Mouse (Mus musculus) left cerebral cortex, postnatal 36 days (tissue): ENCODE data around the gene Ncoa7. TPM values are rescaled to one million over a fixed set of nuclear protein-coding genes. Genes with fewer than 3 reads are reported as not detected.

Experiments
- DNase-seq, 2 experiments: peaks; one replicate each; pipeline ENCODE4 v3.0.0; 2021 to 2022; ENCODE audit warnings: low spot score in 2 of 2, mixed read lengths in 1 of 2
- intact Hi-C: fragments of 180-260 bp; cut with DNase I; formaldehyde crosslinking; loops from one replicate; pipeline ENCODE4 v1.15.1; 2025
- total RNA-seq, 2 experiments: library from RNA; stranded (reverse); gene quantifications; 2 replicates each; pipeline ENCODE4 v1.2.3; 2021

The Ncoa7 gene
- total RNA-seq, 2 experiments from 2014 or later, result 105 to 109 TPM

DNA sequence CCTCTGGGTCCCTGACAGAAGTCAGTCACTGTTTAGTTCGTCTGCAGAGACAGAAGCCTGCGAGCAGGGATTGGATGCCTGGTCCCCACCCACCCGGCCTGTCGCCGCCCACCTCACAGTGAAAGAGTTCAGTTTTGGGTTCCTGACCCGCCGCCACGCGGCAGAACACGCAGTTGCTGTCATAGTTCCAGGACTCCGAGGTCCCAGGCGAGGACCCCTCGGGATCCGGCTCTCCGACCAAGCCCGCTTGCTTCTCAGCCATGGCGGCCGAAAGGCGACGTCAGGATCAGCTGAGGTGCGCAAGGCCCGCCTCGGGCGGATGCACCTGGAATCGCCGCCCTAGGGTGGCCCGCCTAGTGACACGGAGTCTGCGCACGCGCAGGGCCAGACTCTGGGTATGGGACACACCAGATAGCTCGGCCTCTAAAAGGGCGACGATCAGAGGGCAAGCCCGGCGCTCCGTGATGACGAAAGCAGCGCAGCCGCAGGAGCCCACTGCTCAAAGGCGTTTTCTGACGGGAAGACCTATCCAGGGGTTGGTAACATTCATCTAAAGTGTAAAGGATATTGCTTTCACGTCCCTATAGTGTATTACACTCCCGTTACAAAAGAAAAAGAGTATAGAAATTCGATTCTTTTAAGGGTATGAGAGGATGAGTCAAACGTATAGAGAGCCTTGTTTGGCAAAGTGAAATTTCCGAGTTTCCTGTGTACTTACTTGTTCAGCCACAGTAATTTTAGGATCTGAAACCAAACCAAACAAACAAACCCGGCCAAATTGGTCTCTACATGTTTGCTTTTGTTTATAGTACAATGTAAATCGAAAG lies 184.8 kb downstream of the Ncoa7 start:
- DNase-seq, result peak; percentile 99 to 100
- intact Hi-C loops, result loop anchor here (2.0 to 5.0 kb wide), 2 partner anchors 184 to 679 kb away; partner anchors contain the start of gene Ncoa7

- DNase-seq, result no peak
- intact Hi-C loops, result no loop called here
Measured at GRCm38 (mm10) chr10:30613039-30613438, 190.1 kb downstream of the Ncoa7 start.

DNA sequence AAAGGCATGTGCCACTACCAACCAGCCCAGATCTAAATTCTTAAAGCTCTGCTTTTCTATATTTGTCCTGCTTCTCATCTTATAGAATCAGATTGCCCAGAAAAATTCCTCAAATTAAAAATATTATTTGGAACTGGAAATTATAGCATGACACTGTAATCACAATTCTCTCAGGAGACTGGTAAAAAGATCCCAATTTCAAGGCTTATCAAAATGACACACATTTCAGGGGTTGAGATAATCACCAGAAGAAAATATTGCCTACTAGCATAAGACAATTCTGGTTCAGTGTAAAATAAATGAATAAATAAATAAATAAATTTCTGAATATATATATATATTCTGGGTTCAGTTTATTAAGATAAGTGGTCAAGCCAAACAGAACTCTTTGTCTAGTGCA lies 193.5 kb downstream of the Ncoa7 start:
- DNase-seq, result no peak
- intact Hi-C loops, result no loop called here

DNA sequence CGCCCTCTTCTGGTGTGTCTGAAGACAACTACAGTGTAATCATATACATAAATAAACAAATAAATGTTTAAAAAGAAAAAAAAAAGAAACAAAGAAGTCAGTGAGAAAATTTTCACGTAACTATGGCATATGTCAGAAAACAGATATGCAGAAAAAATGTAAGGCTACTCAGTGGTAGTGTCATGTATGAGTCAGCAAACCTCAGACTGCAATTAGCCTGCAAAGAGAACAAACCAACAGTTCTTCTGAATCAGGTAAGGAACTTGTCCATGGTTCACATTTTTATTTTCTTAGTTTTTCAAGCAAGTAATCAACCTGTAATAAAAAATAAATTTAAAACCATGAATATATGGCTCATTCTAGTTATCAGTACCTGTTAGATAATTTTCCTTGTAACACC lies 195.0 kb downstream of the Ncoa7 start:
- no peak for DNase-seq
- intact Hi-C loops, result no loop called here

GRCm38 (mm10) chr10:30600542-30600966 lies 202.6 kb downstream of the Ncoa7 start, which contains the start of gene Trmt11:
TSS of gene Trmt11 (minus strand) at chr10:30600749.
- peak; percentile 89 to 90 for DNase-seq
- intact Hi-C loops, result no loop called here

DNA sequence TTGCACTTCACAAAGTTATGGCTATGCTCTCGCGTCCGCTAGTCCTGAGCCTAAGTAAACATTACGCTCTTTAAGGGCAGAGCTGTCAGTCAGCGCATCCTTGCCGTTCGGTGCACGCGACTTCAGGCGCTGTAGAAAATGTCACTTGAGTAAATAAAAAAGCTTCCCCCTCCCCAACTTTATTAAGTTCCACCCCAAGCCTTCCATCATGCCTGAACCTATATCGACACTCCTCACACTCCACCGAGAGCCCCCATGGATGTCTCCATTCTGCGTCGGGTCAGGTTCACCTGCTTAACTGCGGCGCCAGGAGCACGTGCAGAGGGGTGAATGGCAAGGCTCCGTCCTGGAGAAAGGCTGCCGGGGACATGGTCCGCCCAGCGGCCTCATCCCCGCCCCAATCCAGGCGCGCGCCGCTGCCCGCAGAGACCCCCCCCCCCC lies 203.0 kb downstream of the Ncoa7 start:
- DNase-seq, result no peak
- intact Hi-C loops, result no loop called here

- intact Hi-C loops, result loop anchor here (10.0 kb wide), 1 partner anchor 1052 kb away; the partner anchor contains the start of gene Rspo3
- DNase-seq, result no peak
Measured at GRCm38 (mm10) chr10:30587037-30587436, 216.1 kb downstream of the Ncoa7 start.

GRCm38 (mm10) chr10:30585691-30586090 lies 217.4 kb downstream of the Ncoa7 start:
- intact Hi-C loops, result loop anchor here (10.0 kb wide), 1 partner anchor 1051 kb away; the partner anchor contains the start of gene Rspo3
- DNase-seq, result no peak

Other genes starting within 250 kb of the Ncoa7 start
- 1 to 10 TPM; 8.0 to 8.4 TPM for gene Trmt11, start 202.6 kb downstream of the Ncoa7 start, total RNA-seq
- 10 to 100 TPM; 44.8 to 45.7 TPM for gene Hint3, start 173.7 kb downstream of the Ncoa7 start, total RNA-seq
- gene Hey2, start 39.5 kb upstream of the Ncoa7 start, total RNA-seq, result 1 to 10 TPM; 6.3 to 6.5 TPM